Mouse (Mus musculus) lung, postnatal 0 days (tissue): Measurements from ENCODE around the gene Syn3.

ENCODE experiments used
- CTCF ChIP-seq: IDR thresholded peaks from 2 replicates; pipeline ENCODE4 v1.5.1; 2016; ENCODE audit warnings: antibody characterized with exemption, mild to moderate bottlenecking
- EP300 ChIP-seq: IDR thresholded peaks from 2 replicates; pipeline ENCODE4 v1.6.1; 2016; ENCODE audit warnings: antibody characterized with exemption, mild to moderate bottlenecking, control low read depth

DNA sequence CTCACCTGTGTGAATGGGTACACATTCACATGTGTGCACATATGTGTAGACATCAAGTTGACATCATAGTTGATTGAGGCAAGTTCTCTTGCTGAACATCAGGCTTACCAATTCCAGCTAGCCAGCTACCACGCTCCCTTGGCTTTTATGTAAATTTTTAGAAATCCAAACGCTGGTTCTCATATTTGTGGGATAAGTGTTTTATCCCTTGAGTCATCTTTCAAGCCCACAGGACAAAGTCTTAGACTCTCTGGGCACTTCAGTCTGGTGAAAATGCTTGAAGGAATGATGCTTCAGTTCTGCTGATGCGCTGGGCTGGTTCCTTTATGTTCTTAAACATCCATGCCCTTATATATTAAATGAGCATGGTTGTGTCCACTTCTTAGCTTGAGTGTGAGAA lies 279.7 kb downstream of the Syn3 start:
- TF ChIP-seq CTCF (no peak), EP300 (no peak)
